Mouse (Mus musculus) ovary, adult 18-20 months (tissue): ENCODE measurements at regions not wholly inside any gene's neighbourhood (a gene's known extent, or its start where the extent isn't known, plus 50 kb on each side); places are given as distances from the start of the nearest gene placed in this dataset.
A peak's percentile ranks its signal among the peaks of the same experiment; 100 is the strongest.

Experiments
- DNase-seq: peaks from one replicate; pipeline ENCODE4 v3.0.0; 2022; ENCODE audit warnings: low spot score, mixed read lengths

DNA sequence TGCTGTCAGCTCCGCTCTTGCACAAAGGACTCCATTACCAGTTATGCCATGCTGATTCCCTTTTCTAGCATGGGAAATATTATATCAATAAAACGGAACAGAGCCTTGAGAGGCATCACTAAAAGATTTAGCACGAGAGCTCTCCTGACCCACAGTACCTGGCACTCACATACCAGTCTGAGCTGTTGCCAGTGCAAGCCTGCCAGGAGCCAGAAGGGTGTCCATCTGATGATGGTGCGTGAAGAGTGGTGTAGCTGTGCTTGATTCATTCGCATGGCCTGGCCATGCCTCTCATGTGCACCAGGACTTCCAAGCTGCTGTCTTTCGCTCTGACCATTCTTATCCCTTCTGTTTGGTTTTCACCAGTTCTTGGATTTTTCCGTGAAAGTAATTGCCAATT is 102.3 kb upstream of the Irx4 start:
- no peak for DNase-seq

DNA sequence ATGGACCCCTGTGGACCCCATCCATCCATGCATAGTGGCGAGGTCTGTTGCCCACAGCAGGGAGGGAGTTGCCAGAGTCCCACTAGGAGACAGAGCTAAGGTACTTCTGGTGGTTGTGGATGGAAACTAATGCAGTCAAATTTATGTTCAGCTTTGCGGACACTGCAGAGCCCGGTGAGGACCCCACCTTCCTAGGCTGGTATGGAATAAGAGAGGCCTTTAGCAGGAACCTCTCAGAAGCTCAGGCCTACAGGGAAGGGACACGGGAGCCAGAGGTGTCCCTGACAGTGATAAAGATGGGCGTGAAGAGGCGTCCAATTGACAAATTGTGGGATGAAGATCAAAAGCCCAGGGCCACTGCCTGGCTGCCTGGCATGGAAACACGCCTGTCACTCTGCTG is 100.8 kb upstream of the Irx4 start:
- DNase-seq, result no peak

- no peak for DNase-seq
These were observed 100.4 kb upstream of the Irx4 start for GRCm38 (mm10) chr13:73159865-73160264.

DNA sequence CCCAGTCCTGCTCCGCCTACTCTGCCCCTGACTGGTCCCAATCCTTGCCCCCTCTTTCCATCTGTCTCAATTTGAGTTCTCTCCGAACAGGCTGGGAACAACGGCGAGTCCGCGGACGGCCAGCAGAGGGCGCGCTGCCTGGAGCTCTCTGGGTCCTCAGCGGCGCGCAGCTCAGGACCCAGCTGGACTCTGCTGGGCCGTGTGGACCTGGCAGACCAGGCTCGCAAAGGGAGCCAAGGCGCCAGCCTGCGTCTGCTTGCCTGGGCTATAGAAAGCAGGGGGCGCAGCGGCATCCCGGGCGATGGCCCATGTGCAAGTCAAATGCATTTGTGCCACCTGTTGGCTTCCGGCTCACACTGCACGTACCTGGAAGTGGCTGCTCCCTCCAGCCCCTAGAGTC is 100.0 kb upstream of the Irx4 start:
- DNase-seq, result peak; percentile 54

DNA sequence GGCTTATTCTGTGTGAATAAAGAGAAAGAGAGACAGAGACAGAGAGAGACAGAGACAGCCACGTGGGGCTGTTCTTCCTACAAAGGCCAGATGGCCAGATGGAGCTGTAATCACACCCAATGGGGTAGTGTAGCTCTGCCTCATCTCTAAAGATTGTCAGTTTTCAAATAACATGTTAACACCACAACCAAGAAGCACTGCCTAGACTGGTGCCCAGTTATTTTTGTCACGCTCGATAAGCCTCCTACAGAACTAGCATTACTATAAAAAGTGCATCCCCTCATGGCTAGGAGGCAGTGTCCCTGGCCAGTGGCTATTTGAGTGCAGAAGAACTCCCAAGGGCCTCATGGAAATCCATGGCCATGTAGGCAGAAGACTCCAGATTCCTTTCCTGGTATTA is 90.0 kb upstream of the Irx4 start:
- DNase-seq, result no peak

GRCm38 (mm10) chr13:73207931-73208448 is 52.3 kb upstream of the Irx4 start:
- no peak for DNase-seq
